Mouse (Mus musculus): ENCODE measurements around the gene Pkd1l3. TPM values are rescaled to one million over a fixed set of nuclear protein-coding genes. Genes with fewer than 3 reads are reported as not detected.

Pkd1l3 gene
- polyA plus RNA-seq, 1 experiment from 2014 or later = 0.20 TPM

DNA sequence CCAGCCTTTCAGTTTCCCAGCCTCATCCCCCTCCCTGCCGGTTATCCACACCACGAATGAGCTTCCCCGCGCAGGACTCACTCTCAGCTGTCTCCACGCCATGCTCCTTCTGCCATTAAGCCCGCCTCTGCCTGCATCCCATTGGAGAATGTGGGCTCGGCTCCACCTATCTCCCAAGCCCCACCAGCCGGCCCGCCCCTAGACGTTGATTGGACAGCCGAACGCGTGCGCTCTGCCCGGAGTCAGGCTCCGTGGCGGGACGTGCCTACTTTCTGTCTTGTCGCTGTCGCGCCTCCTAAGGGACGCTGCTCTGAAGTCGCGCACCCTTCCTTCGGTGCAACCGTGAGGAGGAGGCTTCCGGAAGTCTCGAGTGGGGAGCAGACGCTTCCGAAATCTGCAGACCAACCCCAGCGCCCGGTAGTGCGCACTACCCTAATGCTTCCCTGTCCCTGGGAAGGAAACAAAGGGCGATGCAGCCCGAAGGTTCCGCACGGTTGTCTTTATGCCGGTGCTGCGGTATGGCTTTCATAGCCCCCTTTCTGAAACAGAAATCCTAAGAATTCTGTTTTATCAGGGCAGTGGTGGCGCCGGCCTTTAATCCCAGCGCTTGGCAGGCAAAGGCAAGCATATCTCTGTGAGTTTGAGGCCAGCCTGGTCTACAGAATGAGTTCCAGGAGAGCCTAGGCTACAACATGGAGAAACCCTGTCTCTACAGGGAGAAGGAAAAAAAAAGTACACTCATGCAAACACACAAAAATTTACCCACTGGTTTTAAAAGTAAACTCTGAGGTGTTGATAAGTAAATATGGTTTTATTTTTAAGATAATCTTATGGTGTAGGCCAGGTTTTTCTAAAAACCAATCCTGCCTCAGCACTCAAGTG, 5.8 kb upstream of the Pkd1l3 start, which contains the start of gene Dhodh:
Dhodh (minus strand) TSS at position 403 of the 882 bp plus-strand sequence.
- DNase-seq (ENCODE audit: low spot score, missing footprints) (peak; percentile 98), ATAC-seq (ENCODE audit: low FRiP score) (peak; percentile 99)
- Histone ChIP-seq H3K9me3 (ENCODE audit: control insufficient read depth, low read length) (no peaks in the 10 kb centered on the region), H3K4me1 (ENCODE audit: control insufficient read depth, insufficient read depth, low read length) (peaks cover 10% of the 10 kb centered on the region; the same call in 1 of the 2 replicates), H3K4me2 (peak within 1 kb of the TSS; percentile 79), H3K27me3 (ENCODE audit: control insufficient read depth, insufficient read depth, low read length) (no peaks in the 10 kb centered on the region), H3K4me3 (ENCODE audit: low read depth, low read length) (peak within 1 kb of the TSS; percentile 59), H3K36me3 (ENCODE audit: control insufficient read depth, insufficient read depth, low read length) (peaks cover 8% of the 10 kb centered on the region; the same call in 1 of the 2 replicates), H3K27ac (ENCODE audit: low read depth, low read length) (peak within 1 kb of the TSS; percentile 97), H3K9ac (ENCODE audit: low read length) (peak within 1 kb of the TSS; percentile 90)
- under 1% methylated on average over 42 of the region's 42 CpGs for WGBS

- H3K27me3 ChIP-seq (ENCODE audit: control insufficient read depth, insufficient read depth, low read length) = no peaks in the 10 kb centered on the region
- ATAC-seq (ENCODE audit: low FRiP score) = no peak
- WGBS = 26% methylated on average over 5 of the region's 5 CpGs
Measured at GRCm38 (mm10) chr8:109609153-109609502, 5.2 kb upstream of the Pkd1l3 start.

DNA sequence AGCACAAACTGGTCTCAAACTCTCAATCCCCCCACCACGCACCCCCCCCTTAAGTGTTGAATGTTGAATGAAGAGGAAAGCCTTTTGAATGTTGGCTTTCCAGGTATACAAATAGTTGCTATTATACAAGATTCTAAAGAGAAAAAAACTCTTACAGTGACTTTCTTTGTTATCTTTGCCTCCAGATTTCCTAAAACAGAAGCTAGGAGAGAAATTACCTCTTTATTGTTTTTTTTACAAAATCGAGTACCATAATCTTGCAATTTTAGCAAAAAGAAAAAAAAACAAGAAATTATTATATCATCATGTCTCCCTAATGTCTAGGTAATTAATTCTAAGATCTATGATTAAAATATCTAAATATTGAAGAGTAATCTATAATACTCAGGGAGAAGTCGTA, 1.3 kb downstream of the Pkd1l3 start:
- Histone ChIP-seq H3K4me2 (no peak overlapping the region), H3K27ac (ENCODE audit: low read depth, low read length) (no peak overlapping the region), H3K9ac (ENCODE audit: low read length) (no peak overlapping the region), H3K36me3 (ENCODE audit: control insufficient read depth, insufficient read depth, low read length) (no peaks in the 10 kb centered on the region), H3K4me1 (ENCODE audit: control insufficient read depth, insufficient read depth, low read length) (no peaks in the 10 kb centered on the region), H3K9me3 (ENCODE audit: control insufficient read depth, low read length) (0 out of 2 replicates have a peak, but pooled peaks cover 3% of the 10 kb centered on the region), H3K27me3 (ENCODE audit: control insufficient read depth, insufficient read depth, low read length) (no peaks in the 10 kb centered on the region), H3K4me3 (ENCODE audit: low read depth, low read length) (no peak overlapping the region)
- ATAC-seq (ENCODE audit: low FRiP score) (no peak), DNase-seq (ENCODE audit: low spot score, missing footprints) (no peak)
- 84% methylated on average over 3 of the region's 3 CpGs for WGBS

More at GRCm38 (mm10) chr8:109609153-109609502, 5.2 kb upstream of the Pkd1l3 start:
- Histone ChIP-seq H3K9ac (ENCODE audit: low read length) (peak overlapping the region; percentile 90), H3K4me3 (ENCODE audit: low read depth, low read length) (peak overlapping the region; percentile 59), H3K4me2 (peak overlapping the region; percentile 79), H3K27ac (ENCODE audit: low read depth, low read length) (peak overlapping the region; percentile 97), H3K9me3 (ENCODE audit: control insufficient read depth, low read length) (no peaks in the 10 kb centered on the region), H3K36me3 (ENCODE audit: control insufficient read depth, insufficient read depth, low read length) (peaks cover 4% of the 10 kb centered on the region; the same call in 1 of the 2 replicates), H3K4me1 (ENCODE audit: control insufficient read depth, insufficient read depth, low read length) (peaks cover 10% of the 10 kb centered on the region; the same call in 1 of the 2 replicates)
- DNase-seq (ENCODE audit: low spot score, missing footprints) = no peak

GRCm38 (mm10) chr8:109628638-109629037, 14.3 kb downstream of the Pkd1l3 start:
- H3K4me2 ChIP-seq = no peak overlapping the region
- H3K27ac ChIP-seq (ENCODE audit: low read depth, low read length) = no peak overlapping the region
- DNase-seq (ENCODE audit: low spot score, missing footprints) = no peak
- H3K9ac ChIP-seq (ENCODE audit: low read length) = no peak overlapping the region
- ATAC-seq (ENCODE audit: low FRiP score) = no peak
- H3K4me3 ChIP-seq (ENCODE audit: low read depth, low read length) = no peak overlapping the region
- 84% methylated on average over 6 of the region's 6 CpGs for WGBS
- no peaks in the 10 kb centered on the region for H3K27me3 ChIP-seq (ENCODE audit: control insufficient read depth, insufficient read depth, low read length)
- no peaks in the 10 kb centered on the region for H3K9me3 ChIP-seq (ENCODE audit: control insufficient read depth, low read length)
- H3K4me1 ChIP-seq (ENCODE audit: control insufficient read depth, insufficient read depth, low read length) = no peaks in the 10 kb centered on the region
- no peaks in the 10 kb centered on the region for H3K36me3 ChIP-seq (ENCODE audit: control insufficient read depth, insufficient read depth, low read length)

DNA sequence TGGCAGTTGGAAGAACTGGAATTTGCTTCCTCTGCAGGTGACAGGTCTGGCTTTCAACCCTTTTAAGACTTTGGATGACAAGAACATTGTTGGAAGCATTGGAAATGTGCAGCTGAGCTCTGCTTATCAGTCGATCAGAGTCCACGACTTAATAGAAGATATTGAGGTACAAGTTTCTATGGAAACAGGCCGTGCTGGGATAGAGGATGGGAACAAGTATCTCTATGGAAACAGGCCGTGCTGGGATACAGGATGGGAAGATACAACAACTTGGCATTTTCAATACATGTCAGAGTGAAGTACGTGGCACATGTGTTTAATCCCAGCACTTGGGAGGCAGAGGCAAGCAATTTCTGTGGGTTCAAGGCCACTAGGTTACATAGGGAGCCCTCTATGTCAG, 18.2 kb downstream of the Pkd1l3 start:
- 79% methylated on average over 5 of the region's 5 CpGs for WGBS
- Histone ChIP-seq H3K4me2 (no peak overlapping the region), H3K27me3 (ENCODE audit: control insufficient read depth, insufficient read depth, low read length) (no peaks in the 10 kb centered on the region), H3K4me3 (ENCODE audit: low read depth, low read length) (no peak overlapping the region), H3K27ac (ENCODE audit: low read depth, low read length) (no peak overlapping the region), H3K4me1 (ENCODE audit: control insufficient read depth, insufficient read depth, low read length) (no peaks in the 10 kb centered on the region), H3K36me3 (ENCODE audit: control insufficient read depth, insufficient read depth, low read length) (no peaks in the 10 kb centered on the region), H3K9ac (ENCODE audit: low read length) (no peak overlapping the region), H3K9me3 (ENCODE audit: control insufficient read depth, low read length) (no peaks in the 10 kb centered on the region)
- DNase-seq (ENCODE audit: low spot score, missing footprints) = no peak
- ATAC-seq (ENCODE audit: low FRiP score) = no peak

DNA sequence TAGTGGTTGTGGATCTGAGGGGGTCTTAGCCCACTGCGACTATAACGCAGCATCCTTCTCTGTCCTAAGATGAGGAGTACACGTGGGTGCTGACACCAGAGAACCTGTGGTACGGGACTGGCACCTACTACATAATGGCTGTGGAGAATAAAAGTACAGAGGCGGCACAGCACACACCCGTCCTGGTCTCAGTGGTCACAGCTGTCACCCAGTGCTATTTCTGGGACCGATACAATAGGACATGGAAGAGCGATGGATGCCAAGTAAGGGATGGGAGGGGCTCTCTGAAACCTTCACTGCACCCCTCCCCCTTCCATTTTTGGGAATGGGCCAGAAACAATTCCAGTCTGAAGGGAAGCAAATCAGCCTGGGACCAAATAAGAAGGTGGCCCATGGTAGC, 20.8 kb downstream of the Pkd1l3 start:
- H3K27ac ChIP-seq (ENCODE audit: low read depth, low read length) = no peak overlapping the region
- H3K4me3 ChIP-seq (ENCODE audit: low read depth, low read length) = no peak overlapping the region
- ATAC-seq (ENCODE audit: low FRiP score) = no peak
- no peaks in the 10 kb centered on the region for H3K27me3 ChIP-seq (ENCODE audit: control insufficient read depth, insufficient read depth, low read length)
- no peaks in the 10 kb centered on the region for H3K36me3 ChIP-seq (ENCODE audit: control insufficient read depth, insufficient read depth, low read length)
- WGBS = 93% methylated on average over 8 of the region's 8 CpGs
- no peak for DNase-seq (ENCODE audit: low spot score, missing footprints)
- H3K9ac ChIP-seq (ENCODE audit: low read length) = no peak overlapping the region
- no peaks in the 10 kb centered on the region for H3K4me1 ChIP-seq (ENCODE audit: control insufficient read depth, insufficient read depth, low read length)
- H3K4me2 ChIP-seq = no peak overlapping the region
- H3K9me3 ChIP-seq (ENCODE audit: control insufficient read depth, low read length) = no peaks in the 10 kb centered on the region

DNA sequence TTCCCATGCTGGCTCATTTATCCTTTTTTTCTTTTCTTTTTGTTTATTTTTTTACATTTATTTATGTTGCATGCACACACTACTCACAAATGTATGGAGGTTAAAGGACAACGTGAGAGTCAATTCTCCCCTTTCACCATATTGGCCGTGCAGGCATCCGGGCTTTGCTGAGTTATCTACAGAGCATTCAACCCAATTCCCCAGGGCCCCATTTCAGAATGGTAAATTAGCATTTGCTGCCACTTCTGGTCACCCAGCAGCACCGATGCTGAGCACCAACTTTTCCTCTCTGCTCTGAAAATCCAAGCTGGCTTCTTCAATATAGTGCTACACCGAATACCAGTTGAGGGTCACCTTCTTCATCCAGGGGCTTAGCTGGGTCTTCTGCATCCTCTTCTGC, 24.5 kb downstream of the Pkd1l3 start:
- Histone ChIP-seq H3K4me1 (ENCODE audit: control insufficient read depth, insufficient read depth, low read length) (no peaks in the 10 kb centered on the region), H3K27me3 (ENCODE audit: control insufficient read depth, insufficient read depth, low read length) (no peaks in the 10 kb centered on the region), H3K36me3 (ENCODE audit: control insufficient read depth, insufficient read depth, low read length) (no peaks in the 10 kb centered on the region), H3K9ac (ENCODE audit: low read length) (no peak overlapping the region), H3K4me2 (no peak overlapping the region), H3K27ac (ENCODE audit: low read depth, low read length) (no peak overlapping the region), H3K4me3 (ENCODE audit: low read depth, low read length) (no peak overlapping the region), H3K9me3 (ENCODE audit: control insufficient read depth, low read length) (no peaks in the 10 kb centered on the region)
- ATAC-seq (ENCODE audit: low FRiP score) = no peak
- no peak for DNase-seq (ENCODE audit: low spot score, missing footprints)
- 80% methylated on average over 5 of the region's 5 CpGs for WGBS

GRCm38 (mm10) chr8:109640410-109640809, 26.1 kb downstream of the Pkd1l3 start:
- Histone ChIP-seq H3K36me3 (ENCODE audit: control insufficient read depth, insufficient read depth, low read length) (no peaks in the 10 kb centered on the region), H3K4me3 (ENCODE audit: low read depth, low read length) (no peak overlapping the region), H3K9me3 (ENCODE audit: control insufficient read depth, low read length) (no peaks in the 10 kb centered on the region), H3K4me1 (ENCODE audit: control insufficient read depth, insufficient read depth, low read length) (no peaks in the 10 kb centered on the region), H3K4me2 (no peak overlapping the region), H3K27me3 (ENCODE audit: control insufficient read depth, insufficient read depth, low read length) (no peaks in the 10 kb centered on the region), H3K27ac (ENCODE audit: low read depth, low read length) (no peak overlapping the region), H3K9ac (ENCODE audit: low read length) (no peak overlapping the region)
- ATAC-seq (ENCODE audit: low FRiP score) (no peak), DNase-seq (ENCODE audit: low spot score, missing footprints) (no peak)
- WGBS = 65% methylated on average over 7 of the region's 7 CpGs

DNA sequence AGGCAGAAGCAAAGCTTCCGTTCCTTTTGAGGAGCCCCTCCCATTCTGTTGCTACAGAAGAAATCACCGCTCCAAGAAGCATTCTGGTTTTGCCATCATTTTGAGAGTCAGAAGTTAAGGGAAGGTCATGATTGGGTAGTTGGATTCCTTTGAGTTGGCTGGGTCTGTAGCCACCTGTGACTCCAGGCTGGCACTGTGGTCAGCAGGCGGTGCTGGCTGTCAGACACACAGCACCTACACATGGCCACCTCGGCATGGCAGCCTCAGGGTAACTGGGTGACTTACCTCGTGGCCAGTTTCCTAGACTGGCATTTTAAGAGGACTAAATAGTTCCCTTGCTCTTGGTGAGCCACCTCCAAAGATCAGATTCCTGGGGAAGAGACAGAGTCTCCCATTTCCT, 26.9 kb downstream of the Pkd1l3 start:
- Histone ChIP-seq H3K9ac (ENCODE audit: low read length) (no peak overlapping the region), H3K27me3 (ENCODE audit: control insufficient read depth, insufficient read depth, low read length) (no peaks in the 10 kb centered on the region), H3K4me3 (ENCODE audit: low read depth, low read length) (no peak overlapping the region), H3K4me1 (ENCODE audit: control insufficient read depth, insufficient read depth, low read length) (no peaks in the 10 kb centered on the region), H3K36me3 (ENCODE audit: control insufficient read depth, insufficient read depth, low read length) (no peaks in the 10 kb centered on the region), H3K4me2 (no peak overlapping the region), H3K9me3 (ENCODE audit: control insufficient read depth, low read length) (no peaks in the 10 kb centered on the region), H3K27ac (ENCODE audit: low read depth, low read length) (no peak overlapping the region)
- DNase-seq (ENCODE audit: low spot score, missing footprints) (no peak), ATAC-seq (ENCODE audit: low FRiP score) (no peak)
- 85% methylated on average over 5 of the region's 5 CpGs for WGBS

Measured in midbrain, embryonic 11.5 days (tissue).